Mouse (Mus musculus): ENCODE measurements around the gene Fkbp9.

GRCm38 (mm10) chr6:56843229-56843628, 11.4 kb downstream of the Fkbp9 start:
- TF ChIP-seq GATA1 (IDR thresholded peaks at IDR 0.05; ENCODE audit: borderline replicate concordance, low read length) (no peak), FLI1 (IDR thresholded peaks at IDR 0.05; ENCODE audit: low read length) (no peak)
